Mouse (Mus musculus) gastrocnemius, postnatal 4 days (tissue): Measurements from ENCODE around the gene 4930469K13Rik. TPM values are rescaled to one million over a fixed set of nuclear protein-coding genes. Genes with fewer than 3 reads are reported as not detected.
A peak's percentile ranks its signal among the peaks of the same experiment; 100 is the strongest.

Experiments used
- DNase-seq, 2 experiments: peaks; one replicate each; pipeline ENCODE4 v3.0.0; 2021 to 2022; ENCODE audit warnings: low spot score in 2 of 2, mixed read lengths in 2 of 2
- total RNA-seq, 2 experiments: library from RNA; stranded (reverse); gene quantifications; 2 replicates each; pipeline ENCODE4 v1.2.3; 2021

Gene 4930469K13Rik
- total RNA-seq, 2 experiments from 2014 or later: not detected

DNA sequence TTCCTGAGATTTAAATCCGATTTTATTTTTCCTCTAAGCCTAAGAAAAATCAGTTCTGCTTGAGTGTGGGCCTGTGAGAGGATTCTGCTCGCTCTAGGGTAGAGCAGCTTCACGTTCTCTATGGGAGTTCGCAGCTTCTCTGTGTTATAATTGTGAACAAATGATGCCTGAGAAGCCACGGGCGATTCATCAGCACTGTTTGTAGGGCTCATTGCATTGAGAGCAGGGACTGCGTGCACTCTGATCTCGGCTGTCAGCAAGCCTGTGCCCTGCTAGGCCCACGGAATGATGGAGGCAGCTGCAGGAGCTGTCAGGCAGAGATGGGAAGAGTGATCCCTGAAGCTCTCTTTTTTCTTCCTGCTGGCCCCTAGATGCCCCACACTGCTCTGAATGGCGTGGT, 100.1 kb downstream of the 4930469K13Rik start:
- DNase-seq: no peak

DNA sequence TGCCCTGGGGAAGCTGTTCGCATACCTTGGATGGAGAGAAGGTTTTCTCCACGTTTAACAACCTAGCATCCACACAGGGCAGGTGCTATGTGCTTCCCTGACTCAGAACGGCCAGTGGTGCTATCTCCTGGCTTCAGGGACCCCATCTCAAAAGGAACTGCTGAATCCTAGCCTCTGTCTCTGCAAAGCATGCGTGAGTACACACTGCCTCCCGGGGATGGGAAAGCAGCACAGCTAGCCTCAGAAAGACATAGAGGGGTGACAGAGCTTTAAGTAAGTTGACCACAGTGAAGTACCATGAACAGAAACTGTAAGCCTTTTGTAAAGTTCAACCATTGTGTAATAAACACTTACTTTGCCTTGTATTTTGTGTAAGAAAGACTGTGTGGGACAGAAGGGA, 104.9 kb downstream of the 4930469K13Rik start:
- no peak for DNase-seq

DNA sequence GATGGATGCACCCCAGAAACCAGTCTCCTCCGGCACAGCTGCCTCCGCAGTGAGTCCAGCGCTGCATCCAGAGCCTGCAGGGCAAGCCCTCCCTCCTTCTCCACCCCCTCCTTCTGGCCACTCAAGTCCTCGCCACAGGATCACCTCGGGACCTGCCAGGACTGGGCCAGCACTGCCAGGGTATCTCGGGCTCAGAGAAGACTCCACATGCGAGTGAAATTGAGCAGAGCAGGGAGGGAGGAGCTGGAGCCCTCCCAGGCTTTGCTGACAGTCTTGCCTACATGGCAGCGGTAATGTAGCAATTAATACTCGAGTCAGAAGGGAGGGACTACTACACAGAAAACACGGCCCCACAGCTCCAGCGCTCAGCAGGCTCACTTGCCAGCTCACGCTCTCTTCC, 105.4 kb downstream of the 4930469K13Rik start, which contains the start of gene Kcnip1:
Gene Kcnip1 (minus strand): TSS at position 215 of the 400 bp plus-strand sequence.
- DNase-seq: peak in 1 of 2 experiments; percentile 23

DNA sequence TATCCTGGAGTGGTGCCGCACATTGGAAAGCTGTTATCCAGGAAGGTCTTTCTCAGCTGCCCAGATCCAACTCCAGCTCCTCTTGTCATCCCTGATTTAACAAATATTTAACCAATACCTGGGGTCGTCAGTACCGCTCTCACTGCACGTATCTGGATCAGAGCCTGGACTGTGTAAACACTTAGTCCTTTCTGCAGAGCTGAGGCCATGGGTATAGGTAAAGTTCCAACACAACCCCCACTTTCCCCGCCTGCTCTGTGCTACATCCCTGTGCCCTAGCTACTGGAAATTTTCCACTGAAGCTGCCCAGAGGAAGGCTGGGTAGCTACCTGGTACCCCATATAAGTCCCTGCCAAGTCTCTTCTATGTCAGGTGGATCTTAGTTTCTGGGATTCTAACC, 108.4 kb downstream of the 4930469K13Rik start:
- DNase-seq: no peak

DNA sequence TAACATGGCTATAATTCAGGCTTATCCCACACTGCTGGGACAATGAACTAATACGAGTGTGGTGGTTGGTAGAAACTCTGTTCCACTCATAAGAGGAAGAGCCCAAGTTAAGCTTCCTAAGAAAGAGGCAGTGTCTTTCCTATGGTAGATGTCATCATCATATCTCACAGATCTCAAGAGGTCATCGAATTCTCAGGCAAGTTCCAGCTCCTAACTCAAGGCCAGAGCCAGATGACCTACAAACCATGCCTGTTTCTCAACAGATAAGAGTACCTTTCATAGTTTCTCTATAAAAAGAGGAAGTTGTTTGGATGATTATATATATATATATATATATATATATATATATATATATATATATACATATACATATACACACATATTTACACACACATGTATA, 111.8 kb downstream of the 4930469K13Rik start:
- no peak for DNase-seq

DNA sequence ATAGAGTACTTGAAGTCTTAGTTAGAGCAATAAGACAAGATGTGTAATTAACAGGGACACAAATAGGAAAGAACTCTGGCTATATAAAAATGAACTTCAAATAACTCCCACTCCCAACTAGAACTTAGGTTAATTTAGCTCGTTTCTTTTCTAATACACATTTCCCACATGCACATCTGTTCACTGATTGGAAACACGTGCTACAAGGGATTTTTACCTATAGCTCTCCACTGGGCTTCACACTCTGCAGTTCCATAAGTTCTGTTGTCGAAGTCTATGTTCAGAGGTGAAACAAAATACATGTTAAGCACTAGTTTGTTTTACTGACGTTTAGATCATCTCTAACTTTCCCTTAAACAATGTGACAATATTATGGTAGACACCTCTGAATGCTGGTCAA, 118.2 kb downstream of the 4930469K13Rik start:
- no peak for DNase-seq

DNA sequence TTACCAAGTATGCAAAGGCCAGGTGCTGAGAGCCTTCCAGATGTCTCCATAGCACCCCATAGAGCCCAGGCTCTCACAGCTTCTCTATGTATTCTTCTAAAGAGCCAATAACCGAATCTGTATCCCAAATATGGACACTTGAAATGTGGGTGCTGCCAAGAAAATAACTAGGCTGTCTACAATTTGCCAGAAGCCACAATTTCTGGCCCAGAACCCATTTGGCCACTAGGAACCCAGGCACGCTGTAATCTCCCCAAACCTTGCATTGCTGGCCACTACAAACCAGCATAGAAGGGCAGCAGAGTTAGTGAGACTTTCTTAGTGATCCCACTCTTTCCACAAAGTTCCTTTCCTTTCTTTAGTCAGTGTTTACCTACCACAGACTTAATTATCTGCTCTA, 123.2 kb downstream of the 4930469K13Rik start:
- no peak for DNase-seq

DNA sequence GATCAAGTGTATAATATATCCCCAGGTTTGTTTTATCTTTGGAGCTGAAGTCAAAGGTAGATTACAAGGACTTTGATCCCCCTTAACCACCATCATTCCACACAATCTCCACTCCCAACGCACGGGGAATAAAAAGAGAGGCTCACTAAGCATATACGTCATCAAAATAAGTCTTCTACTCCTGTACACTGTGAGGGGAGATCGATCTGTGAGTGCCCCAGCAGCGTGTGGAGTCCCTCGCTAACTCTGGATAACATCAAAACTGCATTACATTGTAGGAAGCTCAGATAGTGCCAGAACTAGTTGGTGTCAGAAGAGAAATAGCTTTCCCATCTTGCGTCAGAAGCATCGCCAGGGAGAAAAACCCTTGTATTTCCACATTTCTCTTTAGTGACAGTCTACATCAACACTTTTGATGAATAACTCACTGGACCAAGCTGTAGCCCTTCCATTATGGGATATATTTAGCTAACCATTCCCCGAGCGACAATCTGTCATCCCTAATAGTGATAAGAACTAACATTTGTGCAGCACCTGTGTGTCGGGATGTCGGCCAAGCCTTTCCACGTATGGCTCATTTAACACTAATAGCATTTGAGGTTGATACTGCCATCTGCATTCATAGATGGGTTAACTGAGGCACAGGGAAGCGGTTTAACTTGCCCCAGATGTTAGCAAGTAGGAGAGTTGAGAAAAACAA, 123.9 kb downstream of the 4930469K13Rik start:
- DNase-seq: no peak

DNA sequence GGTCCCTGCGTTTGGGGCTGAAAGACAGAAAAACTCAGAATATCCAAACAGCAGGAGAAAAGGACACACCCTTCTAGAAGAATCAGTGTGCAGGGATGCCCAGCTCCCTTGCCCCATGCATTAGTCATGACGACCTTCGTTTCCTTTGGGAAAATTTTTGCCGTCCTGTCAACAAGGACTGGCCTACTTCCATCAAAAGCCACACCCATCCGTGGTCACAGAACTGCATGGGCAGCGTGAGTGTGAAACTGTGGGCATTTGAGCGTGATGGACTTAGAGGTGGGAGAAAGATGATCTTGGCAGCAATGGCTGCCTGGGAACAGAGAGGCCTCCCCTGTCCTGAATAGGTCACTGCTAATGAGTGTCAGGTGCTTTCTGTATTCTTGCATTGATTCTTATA, 126.2 kb downstream of the 4930469K13Rik start:
- no peak for DNase-seq

DNA sequence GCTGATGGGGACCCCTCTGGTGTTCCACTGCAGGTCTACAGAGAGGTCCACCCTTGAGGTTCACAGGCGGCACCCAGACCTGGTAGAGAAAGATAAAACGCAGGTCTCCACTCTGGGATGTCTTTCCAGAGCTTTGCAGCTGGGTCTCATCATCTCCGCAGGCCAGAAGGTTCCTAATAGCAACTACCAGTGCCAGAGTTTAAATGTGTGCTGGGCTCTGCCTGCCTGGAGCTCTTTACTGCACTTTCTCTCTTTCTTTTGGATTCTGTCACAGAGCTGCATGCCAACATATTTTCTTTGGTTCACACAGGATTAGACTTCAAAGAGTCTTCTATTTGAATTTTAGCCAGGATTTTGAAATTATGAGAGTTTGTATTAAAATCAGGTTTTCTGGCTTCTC, 129.2 kb downstream of the 4930469K13Rik start:
- no peak for DNase-seq

DNA sequence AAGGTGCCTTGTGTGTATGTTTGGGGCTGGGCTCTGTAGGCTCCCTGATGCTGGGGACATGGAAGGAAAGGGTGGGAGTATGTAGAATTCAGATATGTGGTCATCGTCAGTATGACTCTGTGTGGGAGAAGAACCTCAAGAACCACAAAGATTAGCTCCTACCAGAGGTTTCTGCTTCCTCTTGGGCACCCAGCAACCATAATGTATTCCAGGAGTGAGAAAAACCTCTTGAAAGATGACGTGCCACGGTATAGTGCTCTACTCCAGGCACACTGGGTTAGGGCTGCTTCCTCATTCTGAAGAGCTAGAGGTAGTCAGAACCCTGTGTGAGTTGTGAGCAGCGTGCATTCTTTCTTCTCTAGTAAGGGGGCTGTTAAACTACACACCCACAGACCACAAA, 130.6 kb downstream of the 4930469K13Rik start:
- no peak for DNase-seq

DNA sequence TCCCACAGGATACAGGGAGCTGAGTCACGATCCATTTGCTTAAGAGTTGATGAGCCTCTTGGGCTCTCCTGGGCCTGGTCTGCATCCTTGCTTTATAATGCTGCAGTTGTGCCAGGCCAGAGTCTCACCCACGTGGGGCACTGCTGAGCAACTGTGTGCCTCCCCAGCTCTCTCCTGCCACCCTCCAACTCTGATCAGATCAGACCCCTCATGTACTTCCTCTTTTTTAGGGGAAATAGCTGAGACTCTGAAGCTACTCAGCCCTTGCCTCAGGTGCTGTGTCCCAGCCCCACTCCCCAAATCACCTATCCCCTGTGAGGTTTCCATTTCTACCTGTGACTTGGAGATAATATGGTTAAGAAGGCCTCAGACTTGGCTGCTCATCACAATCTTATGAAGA, 133.0 kb downstream of the 4930469K13Rik start:
- no peak for DNase-seq

DNA sequence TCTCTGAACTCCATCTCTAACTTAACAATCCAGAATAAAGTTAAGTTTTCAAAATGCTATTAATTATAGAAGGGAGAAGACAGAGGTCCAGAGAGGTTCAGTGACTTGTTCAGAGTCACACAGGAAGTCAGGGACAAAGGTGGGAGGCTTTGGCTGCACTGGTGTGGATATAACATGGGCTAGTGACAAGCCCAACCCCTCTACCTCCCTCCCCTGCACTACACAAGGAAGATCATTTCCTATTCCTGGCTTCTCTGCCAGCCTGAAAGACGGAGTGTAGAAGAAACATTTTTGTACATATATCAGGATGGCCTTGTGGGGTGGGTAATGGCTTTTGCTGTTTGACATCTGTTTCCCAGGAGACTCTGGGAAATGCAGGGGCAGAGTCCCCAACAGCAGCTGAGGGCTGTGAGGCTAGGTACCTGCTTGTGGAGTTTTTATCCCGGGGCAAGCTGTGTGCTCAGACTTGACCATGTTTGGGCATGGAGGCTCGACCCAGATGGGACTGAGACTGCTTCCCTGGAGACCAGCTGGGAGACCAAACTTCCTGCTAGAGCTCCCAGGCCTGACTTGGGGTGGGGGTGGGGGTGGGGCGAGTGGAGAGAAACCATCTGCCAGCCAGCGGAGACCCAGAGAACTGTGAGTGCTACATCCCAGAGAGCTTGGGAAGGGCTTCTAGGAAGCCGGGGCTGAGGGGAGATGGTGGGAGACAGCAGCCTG, 135.5 kb downstream of the 4930469K13Rik start, which contains the start of gene Kcnmb1:
Gene Kcnmb1 (plus strand): TSS at position 326 of the 720 bp plus-strand sequence.
- no peak for DNase-seq

DNA sequence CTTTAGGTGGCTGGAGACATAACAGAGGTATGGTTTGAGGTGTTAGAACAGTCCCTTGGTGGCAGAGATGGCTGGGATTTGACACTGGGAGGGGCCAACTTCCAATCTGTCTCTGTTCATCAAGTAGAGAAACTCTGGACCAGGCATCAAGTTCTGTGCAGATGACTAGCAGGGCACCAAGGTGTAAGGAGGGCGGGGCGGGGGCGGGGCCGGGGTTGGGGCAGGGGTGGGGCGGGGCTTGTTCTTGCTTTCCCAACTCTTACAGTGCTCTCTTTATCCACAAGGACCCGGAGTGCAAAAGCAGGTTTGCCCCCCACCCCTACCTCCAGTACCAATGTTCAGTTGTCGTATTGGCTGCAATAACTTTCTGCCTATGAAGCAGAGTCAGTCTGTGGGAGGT, 136.2 kb downstream of the 4930469K13Rik start:
- no peak for DNase-seq

DNA sequence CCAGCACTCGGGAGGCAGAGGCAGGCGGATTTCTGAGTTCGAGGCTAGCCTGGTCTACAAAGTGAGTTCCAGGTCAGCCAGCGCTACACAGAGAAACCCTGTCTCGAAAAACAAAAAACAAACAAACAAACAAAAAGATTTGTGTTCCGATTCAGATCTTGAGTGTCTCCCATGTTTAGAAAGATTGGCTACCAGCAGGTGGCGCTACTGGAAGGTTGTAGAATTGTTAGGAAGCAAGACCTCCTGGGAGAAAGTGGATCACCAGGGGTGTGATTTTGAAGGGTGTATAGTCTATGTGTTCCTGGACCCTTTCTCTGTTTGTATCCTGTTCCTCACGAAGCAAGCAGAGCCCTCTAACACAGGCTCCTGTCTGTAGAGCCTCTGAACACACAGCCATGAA, 139.6 kb downstream of the 4930469K13Rik start:
- peak; percentile 21 to 47 for DNase-seq

DNA sequence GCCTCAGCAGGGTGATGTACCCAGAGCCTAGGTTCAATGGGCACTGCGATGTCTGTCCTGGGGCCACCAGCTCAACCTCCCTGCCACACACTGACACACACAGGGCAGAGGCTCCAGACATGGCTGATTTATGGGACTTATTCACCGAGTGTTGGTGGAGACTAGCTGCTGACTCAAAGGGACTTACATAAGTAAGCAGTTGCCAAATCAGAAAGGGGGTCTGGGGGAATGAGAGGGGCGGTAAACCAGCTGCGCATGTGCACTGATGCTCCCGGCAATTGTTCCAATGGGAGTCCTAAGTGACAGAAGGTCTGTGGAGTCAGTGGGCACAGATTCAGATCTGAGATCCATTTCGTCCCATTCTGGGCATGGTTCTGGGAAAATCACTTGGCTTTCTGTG, 140.8 kb downstream of the 4930469K13Rik start:
- DNase-seq: no peak

DNA sequence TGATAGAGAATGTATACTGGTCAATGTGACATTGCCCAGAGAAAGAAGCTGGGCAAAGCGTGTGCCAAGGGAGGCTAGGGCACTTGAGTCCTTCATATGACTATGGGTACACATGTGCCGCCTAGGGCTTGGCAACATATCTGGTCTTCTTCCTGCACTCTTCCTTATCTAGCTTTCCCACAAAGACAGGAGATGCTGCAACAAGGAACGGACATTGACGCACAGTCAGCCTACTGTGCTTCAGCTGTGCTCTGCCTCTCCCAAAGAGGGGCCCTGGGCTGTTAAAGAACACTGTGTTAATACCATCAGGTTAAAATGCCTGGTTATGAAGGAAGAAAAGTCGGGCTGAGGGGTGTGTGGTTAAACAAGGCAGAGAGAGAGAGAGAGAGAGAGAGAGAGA, 141.7 kb downstream of the 4930469K13Rik start:
- no peak for DNase-seq

DNA sequence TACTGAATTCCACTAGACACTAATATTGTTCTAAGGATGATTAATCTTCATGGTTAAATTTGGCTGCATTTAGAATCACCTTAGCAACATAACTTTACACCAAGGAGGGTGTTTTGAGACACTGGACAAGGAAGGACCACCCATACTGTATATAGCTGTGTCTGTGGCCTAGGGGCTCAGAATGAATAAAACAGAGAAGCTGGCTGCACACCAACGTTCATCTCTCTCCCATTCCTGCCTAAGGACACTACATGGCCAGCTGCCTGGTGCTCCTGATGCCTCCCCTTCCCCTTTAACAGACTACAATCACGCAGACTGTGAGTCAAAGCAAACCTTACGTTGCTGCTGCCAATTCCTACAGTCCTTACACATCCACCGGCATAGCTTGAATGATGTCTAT, 142.4 kb downstream of the 4930469K13Rik start:
- DNase-seq: no peak

DNA sequence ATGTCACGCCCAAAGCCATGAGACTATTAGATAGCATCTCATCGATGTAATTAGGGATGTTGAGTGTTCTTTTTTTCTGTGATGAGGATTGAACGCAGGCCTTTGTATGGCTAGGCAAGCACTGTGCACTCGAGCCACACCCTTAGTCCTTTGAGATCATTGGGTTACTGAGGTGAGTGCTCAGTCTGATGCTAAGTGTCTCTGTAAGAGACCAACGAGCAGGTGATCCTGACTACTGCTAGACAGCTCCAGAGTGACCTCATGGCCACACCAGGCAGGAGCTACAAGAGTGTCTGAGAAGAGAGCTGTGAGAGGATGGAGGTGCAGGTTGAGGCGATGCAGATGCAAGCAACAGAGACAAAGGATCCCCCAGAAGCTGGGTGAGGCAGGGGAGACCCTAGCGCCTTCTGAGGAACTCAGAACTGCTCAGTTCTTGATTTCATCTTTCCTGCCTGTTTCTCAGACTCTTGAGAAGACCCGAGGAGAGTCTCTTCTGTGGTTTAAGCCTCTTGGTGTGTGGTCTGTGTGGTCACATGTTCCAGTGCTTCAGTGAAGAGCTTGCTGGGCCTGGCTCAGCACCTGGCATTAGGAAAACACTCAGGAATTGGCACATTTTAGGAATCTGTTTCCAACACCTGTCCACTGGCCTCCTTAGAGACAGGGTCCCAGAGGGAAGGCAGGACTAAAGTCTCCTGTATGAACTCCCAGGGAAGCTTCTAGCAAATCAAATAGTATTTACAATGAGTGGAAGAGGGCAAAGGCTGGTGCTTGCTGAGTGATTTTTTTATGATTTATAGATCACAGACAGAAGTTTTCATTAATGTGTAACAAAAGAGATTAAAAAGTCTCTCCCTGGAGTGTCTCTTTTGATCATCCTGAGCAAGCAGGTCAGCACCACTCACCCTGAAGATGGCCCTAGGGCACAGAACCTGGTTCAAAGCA, 146.4 kb downstream of the 4930469K13Rik start:
- no peak for DNase-seq

DNA sequence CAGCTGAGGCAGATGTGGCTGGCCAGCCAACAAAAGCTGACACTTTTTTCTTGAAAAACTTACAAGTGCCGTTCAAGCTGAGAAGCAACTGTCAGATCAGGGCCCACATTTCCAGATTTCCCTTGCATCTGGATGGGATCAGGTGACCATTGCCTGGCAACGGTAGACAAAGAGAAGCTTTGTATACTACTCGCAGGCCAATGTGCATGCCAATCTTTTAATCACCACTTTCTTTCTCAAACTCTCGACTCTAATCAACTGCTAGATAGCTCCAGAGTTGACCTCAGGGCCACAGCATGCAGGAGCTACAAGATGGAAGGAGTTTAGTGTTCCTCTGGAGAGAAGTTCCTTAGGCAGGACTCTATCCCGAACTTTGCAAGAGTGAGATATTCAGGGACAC, 147.2 kb downstream of the 4930469K13Rik start:
- DNase-seq: no peak

DNA sequence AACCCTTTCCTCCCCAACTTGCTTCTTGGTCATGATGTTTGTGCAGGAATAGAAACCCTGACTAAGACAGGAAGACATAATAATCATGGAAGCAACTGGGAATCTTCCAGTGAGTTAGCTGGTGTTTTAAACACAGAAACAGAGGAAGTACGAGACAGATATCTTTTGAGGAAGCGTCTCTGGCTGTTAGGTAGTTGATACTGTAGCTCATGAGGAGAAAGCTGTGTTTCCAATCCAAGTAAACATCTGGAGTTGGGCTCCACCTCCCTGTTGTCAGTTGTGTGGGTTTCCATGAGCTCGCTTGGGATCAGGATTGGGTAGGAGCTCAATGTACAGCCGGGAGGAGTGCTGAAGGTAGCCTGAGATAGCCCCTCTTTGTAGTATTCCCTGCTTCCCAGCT, 151.9 kb downstream of the 4930469K13Rik start:
- no peak for DNase-seq
